Mouse (Mus musculus) sigmoid colon, adult 10 weeks (tissue): ENCODE data around the gene Abhd17a. TPM values are rescaled to one million over a fixed set of nuclear protein-coding genes. Genes with fewer than 3 reads are reported as not detected.

Source experiments
- polyA plus RNA-seq: library from polyadenylated mRNA; stranded (reverse); fragments of 350-450 nt; fragmentation: Illumina TruSeq; extraction: RNeasy Lipid Tissue Mini Kit (QIAGEN cat#74804); gene quantifications from one replicate; pipeline ENCODE4 v1.2.3, GENCODE M21; 2014; ENCODE audit warnings: low read depth, low replicate concordance

The Abhd17a gene
- polyA plus RNA-seq: not detected

GRCm38 (mm10) chr10:80589879-80590854 is at the start of gene Abhd17a:
Gene Abhd17a (minus strand): TSS chr10:80590341.

GRCm38 (mm10) chr10:80622661-80623456 is 32.7 kb upstream of the Abhd17a start, which contains the start of gene Csnk1g2:
Gene Csnk1g2 (plus strand): TSS chr10:80622838.

GRCm38 (mm10) chr10:80605721-80606120 is 15.6 kb upstream of the Abhd17a start, which contains the start of gene Gm49322:
Gene Gm49322 (plus strand): TSS chr10:80606021.

GRCm38 (mm10) chr10:80602698-80603325 is 12.7 kb upstream of the Abhd17a start, which contains the start of the genes Scamp4 and Adat3:
Gene Scamp4 (plus strand): TSS chr10:80602872.
Gene Adat3 (plus strand): TSS chr10:80602880.

GRCm38 (mm10) chr10:80577195-80578130 is 12.7 kb downstream of the Abhd17a start, which contains the start of gene Klf16:
Gene Klf16 (minus strand): TSS chr10:80577321.

GRCm38 (mm10) chr10:80561116-80561944 is 28.8 kb downstream of the Abhd17a start, which contains the start of gene Rexo1:
Gene Rexo1 (minus strand): TSS chr10:80561560.

GRCm38 (mm10) chr10:80538710-80539394 is 51.3 kb downstream of the Abhd17a start, which contains the start of gene Atp8b3:
Gene Atp8b3 (minus strand): TSS chr10:80539124.

Other genes with a start within 250 kb of the Abhd17a start
- gene Adamtsl5, start 241.9 kb downstream of the Abhd17a start, polyA plus RNA-seq: 0.57 TPM
- not detected for gene Plk5, start 233.9 kb downstream of the Abhd17a start, polyA plus RNA-seq
- 6.1 TPM for gene Mex3d, start 202.7 kb downstream of the Abhd17a start, polyA plus RNA-seq
- not detected for gene Mbd3, start 190.8 kb downstream of the Abhd17a start, polyA plus RNA-seq
- gene Uqcr11, start 183.5 kb downstream of the Abhd17a start, polyA plus RNA-seq: not detected
- 3.2 TPM for gene Tcf3, start 156.7 kb downstream of the Abhd17a start, polyA plus RNA-seq
- not detected for gene Onecut3, start 95.5 kb downstream of the Abhd17a start, polyA plus RNA-seq
- gene Atp8b3, start 51.2 kb downstream of the Abhd17a start, polyA plus RNA-seq: not detected
- 0.66 TPM for gene Rexo1, start 28.8 kb downstream of the Abhd17a start, polyA plus RNA-seq
- 2.7 TPM for gene Klf16, start 13.0 kb downstream of the Abhd17a start, polyA plus RNA-seq
- 1.9 TPM for gene Scamp4, start 12.5 kb upstream of the Abhd17a start, polyA plus RNA-seq
- gene Adat3, start 12.5 kb upstream of the Abhd17a start, polyA plus RNA-seq: not detected
- not detected for gene Gm49322, start 15.7 kb upstream of the Abhd17a start, polyA plus RNA-seq
- 1.1 TPM for gene Csnk1g2, start 32.5 kb upstream of the Abhd17a start, polyA plus RNA-seq
- 0.22 TPM for gene Btbd2, start 66.7 kb upstream of the Abhd17a start, polyA plus RNA-seq
- 3.6 TPM for gene Mknk2, start 87.8 kb upstream of the Abhd17a start, polyA plus RNA-seq
- 4.6 TPM for gene Mob3a, start 111.6 kb upstream of the Abhd17a start, polyA plus RNA-seq
- 3.5 TPM for gene Izumo4, start 111.8 kb upstream of the Abhd17a start, polyA plus RNA-seq
- gene Ap3d1, start 151.9 kb upstream of the Abhd17a start, polyA plus RNA-seq: 14.0 TPM
- gene Dot1l, start 164.9 kb upstream of the Abhd17a start, polyA plus RNA-seq: 3.0 TPM
- 2.4 TPM for gene Sf3a2, start 207.9 kb upstream of the Abhd17a start, polyA plus RNA-seq
- 3.9 TPM for gene Plekhj1, start 208.3 kb upstream of the Abhd17a start, polyA plus RNA-seq
- not detected for gene Amh, start 214.9 kb upstream of the Abhd17a start, polyA plus RNA-seq
- not detected for gene Jsrp1, start 223.2 kb upstream of the Abhd17a start, polyA plus RNA-seq
- 116 TPM for gene Oaz1, start 236.3 kb upstream of the Abhd17a start, polyA plus RNA-seq